Mouse (Mus musculus) spleen, adult 12 weeks (tissue): Measurements from ENCODE around the gene Trip13.

Experiments used
- DNase-seq: peaks from one replicate; pipeline ENCODE4 v3.0.0; 2022; ENCODE audit warnings: low spot score

The Trip13 gene

DNA sequence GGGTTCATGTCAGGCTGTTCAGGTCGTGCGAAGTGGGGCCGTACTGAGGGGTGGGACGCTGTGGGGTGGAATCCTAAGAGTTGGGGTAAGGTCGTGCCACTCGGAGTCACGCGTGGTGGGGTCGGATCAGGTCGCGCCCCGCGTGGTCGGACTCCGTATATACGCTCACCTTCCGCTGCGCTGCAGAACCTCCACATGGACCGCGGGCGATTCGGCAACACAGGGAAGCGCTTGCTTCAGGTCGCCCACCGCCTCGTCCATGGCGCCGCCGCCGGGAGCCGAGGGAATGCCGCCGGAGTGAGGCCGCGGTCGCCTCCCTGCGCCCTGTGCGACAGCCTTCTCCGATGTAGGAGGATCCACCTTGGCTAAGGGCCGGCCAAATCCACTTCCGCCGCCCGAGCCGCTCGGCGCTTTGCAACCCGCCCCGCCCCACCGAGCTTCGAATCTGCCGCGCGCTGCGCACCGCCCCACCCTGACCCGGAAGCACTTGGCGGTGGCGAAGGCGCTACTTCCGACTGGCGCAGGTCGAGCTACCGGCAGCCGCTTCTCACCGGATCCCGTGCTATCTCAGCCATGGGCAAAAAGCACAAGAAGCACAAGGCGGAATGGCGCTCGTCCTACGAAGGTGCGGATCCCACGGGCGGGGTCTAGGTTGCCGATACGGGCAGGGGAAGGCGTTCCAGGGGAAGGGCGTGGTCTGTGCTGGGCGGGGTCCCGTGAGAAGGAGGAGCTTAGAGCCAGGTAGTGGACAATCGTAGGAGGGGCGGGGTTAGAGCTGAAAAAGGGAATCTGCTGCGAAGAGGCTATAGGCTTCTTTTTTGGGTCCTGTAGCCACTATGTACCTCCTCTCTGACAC is at the start of gene Trip13, which contains the start of gene Brd9:
Gene Trip13, minus strand, starts transcription at position 464 of the 856 bp plus-strand sequence.
Gene Brd9, plus strand, starts transcription at position 491 of the 856 bp plus-strand sequence.
- peak; percentile 94 for DNase-seq

DNA sequence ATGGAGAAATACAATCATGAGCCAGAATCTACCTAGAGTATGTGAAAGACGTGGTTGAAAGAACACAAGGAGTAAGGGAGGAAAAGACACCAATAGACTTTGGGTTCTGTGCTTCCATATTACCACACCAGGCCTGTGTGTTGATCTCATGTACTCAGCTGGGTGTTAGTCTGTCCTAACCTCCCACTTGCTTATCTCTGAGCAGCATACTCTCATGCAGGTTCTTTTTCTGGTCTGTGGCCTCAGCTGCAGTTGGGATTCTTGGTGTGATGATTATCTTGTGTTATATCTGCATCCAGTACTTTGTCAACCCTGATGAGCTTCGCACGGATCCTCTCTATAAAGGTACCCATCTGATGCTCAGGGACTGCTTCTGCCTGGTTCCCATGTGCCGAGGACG is 39.4 kb upstream of the Trip13 start:
- no peak for DNase-seq

DNA sequence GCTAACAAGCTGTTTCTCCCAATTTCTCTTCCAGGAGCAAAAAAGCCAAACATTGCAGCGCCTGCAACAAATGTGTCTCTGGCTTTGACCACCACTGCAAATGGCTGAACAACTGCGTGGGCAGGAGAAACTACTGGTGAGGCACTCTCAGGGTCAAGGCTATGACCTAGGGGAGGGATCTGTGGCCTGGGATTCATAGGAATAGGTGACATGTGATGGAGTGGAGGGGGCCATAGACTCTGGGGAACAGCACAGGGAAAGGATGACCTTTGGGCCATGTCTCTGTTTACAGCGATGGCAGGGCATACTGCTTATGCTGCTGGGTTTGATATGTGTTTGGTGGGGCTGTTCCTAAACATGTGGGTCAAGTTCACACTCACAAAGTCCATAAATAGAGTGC is 36.9 kb upstream of the Trip13 start:
- no peak for DNase-seq

DNA sequence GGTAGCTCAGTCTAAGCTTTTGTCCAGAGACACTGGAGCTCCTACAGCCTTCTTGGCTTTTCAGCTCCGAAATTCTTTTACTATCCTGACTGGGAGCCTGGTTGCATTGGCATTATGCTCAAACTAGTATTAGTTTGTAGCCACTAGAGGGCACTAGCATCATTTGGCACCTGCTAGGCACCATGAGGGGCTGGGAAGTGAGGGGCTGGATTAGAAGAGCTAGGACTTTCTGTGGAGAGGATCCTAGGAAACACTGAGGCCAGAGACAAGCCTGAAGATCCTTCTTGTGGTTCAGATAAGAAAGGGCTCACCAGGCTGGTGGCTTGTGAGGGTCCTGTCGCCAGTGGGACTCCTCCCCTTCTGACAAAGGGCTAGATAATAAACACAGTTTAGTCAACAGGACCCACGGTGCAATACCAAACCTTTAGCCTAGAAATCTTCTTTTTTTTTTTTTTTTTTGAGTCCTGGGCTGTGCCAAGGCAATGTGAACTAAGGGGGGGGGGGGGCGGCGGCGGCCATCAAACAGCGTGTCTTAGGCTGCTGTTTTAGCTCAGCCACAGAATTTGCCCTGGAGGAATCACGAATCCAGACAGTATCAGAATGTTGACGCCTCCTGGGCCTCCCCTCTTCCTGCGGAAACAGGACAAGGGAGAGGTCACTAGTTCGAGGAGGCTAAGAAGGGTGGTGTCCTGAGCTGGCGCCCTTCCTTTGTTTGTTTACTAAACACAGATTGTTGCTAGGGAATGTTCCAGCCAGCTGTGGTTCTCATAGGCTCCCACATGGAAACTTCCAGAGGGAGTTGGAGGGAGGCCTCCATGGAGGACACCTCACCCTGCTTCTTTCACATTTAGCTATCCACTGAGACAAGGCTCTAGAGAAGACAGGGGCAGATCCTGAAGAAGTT is 33.2 kb upstream of the Trip13 start:
- no peak for DNase-seq

DNA sequence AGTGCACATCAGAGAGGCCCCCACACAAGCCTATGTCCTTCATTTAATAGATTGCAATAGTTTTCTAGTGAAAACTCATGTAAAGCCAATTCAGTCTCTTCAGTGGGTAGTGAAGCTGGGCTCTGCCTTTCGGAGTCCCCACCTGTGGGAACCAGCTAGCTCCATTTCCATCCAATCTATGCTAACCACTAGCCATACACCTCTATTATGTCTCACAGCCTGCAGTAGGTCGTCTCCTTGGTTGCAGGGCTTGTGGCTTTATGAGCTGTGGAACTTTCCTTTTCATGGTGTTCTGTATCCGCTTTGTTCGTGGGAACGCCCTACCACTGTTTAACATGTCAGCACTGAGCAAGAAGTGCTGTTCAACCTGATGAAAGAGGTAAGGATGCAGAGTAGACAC is 26.0 kb upstream of the Trip13 start, which contains the start of gene Zdhhc11:
Gene Zdhhc11, plus strand, starts transcription at position 301 of the 400 bp plus-strand sequence.
- DNase-seq, result no peak

DNA sequence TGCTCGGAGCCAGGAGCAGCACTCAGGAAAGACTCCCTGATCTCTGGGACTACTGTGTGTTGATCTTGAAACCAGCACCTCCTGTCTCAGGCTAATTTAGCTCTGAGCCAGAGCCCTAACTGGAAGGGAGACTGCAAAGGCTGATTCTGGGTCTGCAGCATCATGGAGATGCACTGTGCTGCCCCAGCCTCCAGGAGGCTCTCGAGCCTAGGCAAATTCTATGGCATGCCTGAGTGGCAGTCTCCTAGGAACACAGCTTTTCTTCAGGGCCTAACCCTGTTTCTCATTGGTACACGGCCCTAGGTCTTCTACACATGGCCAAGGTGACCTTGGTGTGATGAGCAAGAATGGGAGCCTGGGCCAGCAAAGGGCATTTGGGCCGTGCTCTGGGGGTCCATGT is 23.6 kb upstream of the Trip13 start:
- DNase-seq, result no peak

DNA sequence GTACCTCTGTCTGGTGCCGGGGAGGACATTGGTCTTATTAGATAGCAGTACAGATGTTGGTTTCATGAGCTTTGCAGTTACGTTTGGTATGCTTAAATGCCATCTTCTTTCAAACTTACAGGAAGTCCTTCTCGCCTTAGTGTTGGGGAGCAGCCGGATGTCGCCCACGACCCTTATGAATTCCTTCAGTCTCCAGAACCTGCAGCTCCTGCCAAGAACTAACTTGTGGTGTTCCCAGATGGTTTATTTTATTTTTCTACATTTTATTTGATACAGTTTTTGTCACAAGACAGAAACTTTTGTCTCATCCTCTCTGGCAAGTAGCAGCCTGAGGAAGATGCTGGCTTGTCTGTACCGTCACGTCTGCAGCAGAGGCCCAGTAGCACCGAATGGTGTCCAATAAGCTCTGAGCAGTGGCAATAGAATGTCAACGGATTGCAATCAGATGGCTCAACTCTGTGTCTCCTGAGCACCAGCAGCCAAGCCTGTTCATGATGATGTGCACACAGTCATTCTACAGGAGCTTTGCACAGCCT is 22.6 kb upstream of the Trip13 start:
- no peak for DNase-seq

DNA sequence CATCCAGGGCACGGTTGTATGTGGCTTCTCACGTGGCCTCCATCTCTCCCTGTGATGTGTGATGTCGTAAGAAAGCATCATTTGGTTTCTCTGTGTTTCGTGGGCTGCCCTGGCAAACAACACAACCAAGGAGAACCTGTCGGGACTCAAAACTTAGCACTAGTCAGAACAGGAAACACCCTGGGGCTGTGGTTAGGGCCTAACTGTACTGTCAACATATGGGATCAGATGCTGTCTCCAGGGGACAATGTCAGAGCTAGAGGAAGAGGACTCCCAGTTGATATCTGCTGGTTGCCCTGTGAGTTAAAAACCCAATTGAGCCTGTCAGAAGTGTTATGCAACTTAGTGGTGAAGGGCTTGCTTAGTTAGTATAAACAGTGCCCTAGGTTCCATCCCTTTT is 17.9 kb upstream of the Trip13 start:
- no peak for DNase-seq

DNA sequence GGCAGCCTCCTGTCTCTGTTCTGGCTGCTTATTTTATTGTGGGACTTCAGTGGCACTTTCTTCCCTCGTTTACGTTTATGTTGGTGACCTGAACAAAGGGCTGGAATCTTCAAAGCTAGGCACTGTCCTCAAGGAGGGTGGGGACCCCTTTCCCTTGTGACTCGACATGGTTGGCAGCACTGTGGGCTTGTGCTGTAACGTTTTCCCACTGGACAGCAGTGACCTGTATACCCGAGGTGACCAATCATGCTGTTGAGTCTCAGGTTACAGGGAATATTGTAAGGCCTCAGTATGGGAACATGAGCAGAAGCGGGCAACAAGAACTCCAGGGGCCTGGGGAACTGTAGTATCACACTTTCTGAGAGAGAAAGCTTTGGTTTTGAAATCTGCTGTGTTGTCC is 17.1 kb upstream of the Trip13 start:
- DNase-seq, result no peak

DNA sequence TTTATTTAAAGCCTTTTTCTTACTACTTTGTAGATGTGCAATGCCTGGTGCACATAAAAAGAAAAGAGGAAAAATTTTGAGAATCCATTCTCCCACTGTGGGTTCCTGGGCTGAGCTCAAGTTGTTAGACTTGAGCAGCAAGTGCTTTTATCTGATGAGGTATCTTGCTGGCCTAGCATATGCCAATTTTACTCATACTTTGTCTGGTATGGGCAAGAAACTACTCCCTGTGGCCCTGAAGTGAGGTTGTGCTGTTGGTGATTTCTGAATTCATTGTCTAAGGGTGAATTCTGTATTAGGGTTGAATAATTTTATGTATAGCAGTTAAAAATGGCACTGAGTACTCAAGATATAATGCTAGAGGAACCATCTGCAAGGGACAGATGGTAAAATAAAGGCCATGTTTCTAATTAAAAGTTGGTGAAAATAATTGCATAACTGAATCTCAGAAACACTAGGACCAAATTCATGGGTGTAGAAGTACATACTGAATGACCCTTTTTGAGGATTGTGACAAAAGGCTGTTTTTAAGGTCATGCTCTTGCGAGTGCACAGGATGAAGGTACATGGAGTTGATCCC is 16.1 kb upstream of the Trip13 start:
- DNase-seq, result no peak

DNA sequence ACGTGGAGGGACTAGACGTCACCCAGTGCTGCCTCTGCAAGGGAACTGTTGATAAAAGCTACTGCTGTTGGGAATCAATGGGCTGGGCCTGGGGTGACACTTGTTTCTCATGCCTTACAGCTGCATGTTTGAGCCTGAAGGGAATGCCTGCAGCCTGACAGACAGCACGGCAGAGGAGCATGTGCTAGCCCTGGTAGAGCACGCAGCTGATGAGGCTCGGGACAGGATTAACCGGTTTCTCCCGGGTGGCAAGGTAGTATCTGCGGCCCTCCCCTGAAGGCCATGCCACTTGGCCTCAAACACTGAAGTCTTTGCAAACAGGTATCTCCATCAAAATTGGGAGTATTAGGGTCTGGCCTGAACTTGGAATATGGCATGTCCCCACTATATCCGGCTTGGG is 7.0 kb upstream of the Trip13 start:
- DNase-seq, result no peak

DNA sequence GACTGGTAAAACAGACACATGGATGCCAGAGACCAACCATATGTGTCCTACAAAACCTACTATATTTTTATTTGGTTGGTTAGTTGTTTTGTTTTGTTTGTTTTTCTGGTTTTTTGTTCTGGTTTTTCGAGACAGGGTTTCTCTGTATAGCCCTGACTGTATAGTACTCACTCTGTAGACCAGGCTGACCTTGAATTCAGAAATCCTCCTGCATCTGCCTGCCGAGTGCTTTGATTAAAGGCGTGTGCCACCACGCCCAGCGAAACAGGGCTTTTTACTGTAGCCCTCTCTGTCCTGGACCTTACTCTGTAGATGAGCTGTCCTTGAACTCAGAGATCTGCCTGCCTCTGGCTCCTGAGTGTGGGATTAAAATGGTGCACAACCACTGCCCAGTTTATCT is 1.5 kb upstream of the Trip13 start:
- no peak for DNase-seq

DNA sequence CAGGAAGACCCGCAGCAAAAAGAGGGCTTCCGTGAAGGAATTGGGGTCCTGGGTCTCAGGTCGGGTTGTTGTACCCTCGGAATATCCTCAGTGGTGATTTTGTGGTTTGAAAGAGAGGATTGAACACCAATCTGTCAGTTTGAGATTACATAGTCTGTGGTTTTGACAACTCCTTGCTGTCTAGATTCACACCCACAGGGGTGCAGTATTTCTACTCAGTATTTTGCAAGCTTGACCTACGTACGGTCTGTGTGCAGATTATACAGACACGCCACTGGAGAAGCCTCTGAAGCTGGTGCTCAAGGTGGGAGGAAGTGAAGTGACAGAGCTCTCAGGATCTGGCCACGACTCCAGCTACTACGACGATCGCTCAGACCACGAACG is 585 bp upstream of the Trip13 start:
- no peak for DNase-seq

DNA sequence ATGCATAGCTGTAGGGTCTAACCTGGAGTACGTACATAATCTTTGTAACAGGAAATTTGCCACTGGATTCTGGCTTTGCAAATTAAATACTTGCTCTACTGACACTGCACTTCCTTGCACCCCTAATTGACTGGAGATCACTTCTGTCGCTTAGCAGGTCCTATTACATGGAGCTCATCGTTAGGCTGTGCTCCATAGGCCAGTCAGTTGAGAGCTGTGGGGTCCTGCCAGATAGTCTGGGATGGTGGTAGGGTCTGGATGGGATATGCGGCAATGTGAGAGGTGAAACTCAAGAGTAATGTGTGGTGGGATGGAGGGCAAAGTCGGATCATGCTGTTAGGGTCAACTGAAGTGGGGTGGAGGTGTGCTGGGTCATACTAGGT is 655 bp downstream of the Trip13 start:
- DNase-seq, result no peak

DNA sequence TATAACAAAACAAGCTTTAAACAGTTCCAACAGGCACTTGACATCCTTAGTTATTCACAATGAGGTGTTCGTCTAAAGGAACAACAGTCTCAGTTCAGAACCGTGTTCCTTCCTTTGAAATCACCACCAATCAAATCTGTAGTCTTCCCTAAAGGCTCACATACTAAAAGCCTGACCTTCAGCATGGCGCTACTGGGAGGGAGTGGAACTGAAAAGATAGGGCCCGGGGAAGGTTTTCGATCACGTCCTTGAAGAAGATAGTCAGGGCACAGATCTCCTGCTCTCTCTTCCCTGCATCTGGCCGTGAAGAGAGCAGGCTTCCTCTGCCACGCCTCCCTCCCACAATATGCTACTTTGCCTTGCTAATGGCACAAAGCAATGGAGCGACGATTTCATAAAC is 5.4 kb downstream of the Trip13 start:
- DNase-seq, result no peak

DNA sequence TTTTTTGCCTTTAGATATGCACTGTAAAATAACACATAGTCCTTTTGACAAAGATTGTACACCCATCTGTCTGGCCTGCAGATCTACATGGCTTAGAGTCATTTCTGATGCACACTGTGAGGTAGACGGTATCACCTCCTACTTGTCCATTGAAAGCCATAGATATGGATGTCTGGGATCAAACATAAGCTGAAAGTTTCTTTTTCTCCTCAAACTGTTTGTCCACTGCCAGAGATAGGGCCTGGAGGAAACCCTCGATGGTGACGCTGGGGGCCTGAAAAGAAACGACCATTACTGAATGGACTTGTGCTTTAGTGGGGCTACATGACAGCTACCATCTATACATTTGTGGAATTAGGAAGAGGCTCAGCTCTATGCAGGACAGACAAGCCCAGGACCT is 24.5 kb downstream of the Trip13 start:
- DNase-seq, result no peak

DNA sequence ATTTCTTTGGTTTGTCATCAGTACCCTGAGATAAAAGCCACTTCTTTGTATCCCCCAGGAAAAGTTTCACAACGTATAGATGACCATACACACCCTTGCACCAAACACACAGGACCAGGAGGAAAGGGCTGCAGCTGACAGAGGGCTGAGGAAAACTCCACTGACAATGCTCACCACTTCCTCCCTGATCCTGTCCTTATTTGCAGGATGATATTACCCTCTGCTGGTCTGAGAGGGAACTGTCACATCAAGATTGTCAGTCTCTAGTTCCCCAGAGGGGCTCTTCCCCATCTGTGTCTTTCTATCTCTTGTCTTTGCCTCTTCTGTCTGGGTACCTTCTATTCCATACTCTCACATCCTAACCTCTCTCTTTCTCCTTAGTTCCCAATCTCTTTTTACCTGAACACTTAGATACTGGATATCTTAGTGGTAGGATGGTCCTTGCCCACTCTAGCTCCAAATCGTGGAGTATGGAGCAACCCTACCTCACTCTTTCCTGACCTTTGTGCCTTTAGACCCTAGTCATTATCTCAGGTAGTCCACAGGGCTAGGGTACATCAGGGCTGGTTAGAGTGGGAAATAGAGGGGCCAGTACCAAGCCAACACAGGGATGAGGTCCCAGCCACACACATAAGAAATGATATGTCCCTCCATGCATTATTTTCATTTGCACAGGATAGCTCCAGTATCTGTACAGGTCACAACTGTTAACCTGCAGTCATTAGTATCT is 29.7 kb downstream of the Trip13 start:
- no peak for DNase-seq

DNA sequence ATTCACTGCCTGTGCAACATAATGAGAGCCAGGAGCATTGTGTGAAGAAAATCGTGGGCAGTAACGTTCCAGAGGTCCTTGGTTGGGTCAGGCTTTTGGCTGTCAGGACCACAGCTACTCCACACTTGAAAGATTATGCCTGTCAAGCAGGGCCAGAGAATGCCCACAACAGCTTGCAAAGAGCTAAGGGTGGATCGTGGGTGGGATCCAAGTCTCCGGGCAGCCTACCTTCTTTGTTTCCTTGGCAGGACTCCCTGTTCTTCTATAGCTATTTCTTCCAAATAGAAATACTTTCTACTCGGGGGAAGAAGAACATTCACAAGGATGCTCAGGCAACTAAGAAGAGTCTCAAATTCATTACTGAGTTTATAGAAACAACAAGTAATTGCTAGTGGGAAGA is 30.4 kb downstream of the Trip13 start:
- DNase-seq, result no peak

DNA sequence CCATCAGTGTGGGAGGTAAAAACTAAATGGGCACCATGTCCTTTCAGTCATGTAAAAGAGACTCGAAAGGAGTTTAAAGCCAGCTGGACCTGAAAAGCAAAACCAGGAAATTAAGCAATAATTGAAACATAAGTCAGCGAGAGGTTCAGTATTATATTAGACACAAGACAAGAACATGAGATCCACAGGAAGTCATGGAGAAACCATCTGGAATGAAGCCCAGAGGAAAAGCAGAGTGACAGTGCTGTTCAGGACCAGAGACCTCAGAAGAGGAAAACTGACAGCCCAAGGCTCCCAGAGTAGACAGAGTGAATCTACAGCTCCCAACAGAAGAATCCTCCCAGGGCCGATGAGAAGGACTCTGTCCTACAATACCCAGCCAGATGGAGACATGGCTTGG is 40.0 kb downstream of the Trip13 start:
- DNase-seq, result no peak

DNA sequence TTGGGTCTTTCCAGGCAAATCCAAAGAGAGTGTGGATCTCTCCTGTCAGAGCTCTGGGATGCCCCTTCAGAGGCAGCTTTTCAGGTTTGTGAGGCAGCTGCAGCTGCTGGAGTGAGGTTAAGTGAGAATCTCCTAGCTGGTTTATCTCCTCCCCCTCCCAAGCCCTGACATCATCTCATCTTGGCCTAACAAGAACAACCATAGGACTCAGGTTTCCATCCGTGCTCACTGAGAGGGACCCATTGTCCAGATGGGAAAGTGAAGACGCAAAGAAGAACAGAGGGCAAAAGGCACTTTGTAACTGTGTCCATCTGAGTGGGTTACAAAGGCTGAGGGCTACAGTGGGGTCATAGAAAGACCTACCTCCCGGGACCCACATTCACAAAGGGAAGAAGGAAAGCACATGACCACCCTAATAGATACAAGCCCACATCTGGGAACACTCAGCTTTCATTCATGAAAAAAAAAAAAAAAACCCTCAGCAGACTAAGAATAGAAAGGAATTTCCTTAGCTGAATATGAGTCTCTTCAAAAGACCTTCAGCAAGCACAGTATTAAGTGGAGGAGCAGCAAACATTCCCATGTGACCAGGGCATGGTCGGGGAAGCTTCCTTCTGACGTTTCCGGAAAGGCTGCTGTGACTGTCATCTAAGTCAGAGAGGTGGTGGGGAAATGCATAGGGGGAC is 44.9 kb downstream of the Trip13 start:
- DNase-seq, result no peak

DNA sequence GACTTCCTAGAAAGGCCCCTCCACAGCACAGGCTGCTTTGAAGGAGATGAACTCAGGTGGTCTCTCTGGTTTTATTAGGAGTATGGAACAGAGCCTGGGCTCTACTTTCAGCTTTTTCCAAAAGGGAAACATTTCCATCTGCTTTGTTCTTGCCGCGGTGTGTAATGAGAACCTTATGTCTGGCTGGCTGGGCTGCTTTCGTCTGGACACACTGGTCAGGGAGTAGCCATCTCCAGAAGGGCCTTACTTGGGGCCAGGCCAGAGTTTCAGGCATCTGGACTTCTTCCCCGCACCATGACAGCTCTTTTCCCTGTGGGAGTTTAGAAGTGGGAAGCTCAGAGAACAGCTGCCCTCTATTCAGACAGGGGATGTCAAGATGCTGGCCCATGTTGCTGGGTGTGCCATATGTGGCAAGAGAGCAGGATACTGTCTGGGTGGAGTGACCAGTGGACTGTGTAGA is 50.1 kb downstream of the Trip13 start:
- no peak for DNase-seq
